Mouse (Mus musculus): ENCODE data around the gene Tgm7. TPM values are rescaled to one million over a fixed set of nuclear protein-coding genes. Genes with fewer than 3 reads are reported as not detected.

Gene Tgm7
- polyA plus RNA-seq, 2 experiments from 2014 or later = 0.30 TPM; not detected in 1

DNA sequence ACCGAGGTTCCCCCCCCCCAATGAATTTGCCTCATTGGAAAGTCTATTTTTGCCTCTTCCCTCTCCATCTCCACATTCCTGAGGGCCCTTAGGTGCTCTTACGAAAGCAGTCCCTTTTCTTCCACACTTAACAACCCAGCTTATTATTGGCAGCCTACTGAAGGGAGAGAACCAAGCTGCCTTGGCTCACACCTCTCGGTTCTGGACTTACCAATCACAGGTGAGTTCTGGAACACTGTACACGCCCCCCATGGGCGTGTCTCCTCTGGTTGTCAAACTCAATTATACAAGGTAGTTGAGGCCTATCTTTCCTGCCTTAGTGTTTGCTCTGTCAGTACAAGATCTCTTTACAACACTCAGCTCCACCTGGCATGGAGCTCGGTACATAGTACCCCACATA, 37.7 kb downstream of the Tgm7 start:
- no peak for ATAC-seq

- no peak for ATAC-seq
Observed at GRCm38 (mm10) chr2:121069506-121069905, 40.1 kb downstream of the Tgm7 start.

DNA sequence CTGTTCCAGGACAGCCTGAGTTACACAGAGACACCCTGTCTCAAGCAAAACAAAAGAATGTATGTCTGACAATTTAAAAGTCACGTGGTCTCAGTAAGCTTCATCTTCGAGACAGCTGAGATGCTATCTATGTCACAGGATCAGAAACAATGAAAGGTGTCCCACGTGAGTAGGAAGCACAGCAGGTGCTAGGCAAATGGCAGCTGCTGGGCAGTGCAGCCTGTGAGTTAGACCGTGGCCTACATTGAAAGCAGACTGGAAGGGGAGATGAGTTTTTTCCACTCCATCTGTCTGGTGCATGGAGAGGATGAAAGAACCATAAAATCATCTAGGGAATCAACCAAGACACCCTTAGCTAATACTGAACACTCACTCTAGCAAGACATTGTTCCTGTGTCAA, 42.5 kb downstream of the Tgm7 start:
- ATAC-seq = no peak

DNA sequence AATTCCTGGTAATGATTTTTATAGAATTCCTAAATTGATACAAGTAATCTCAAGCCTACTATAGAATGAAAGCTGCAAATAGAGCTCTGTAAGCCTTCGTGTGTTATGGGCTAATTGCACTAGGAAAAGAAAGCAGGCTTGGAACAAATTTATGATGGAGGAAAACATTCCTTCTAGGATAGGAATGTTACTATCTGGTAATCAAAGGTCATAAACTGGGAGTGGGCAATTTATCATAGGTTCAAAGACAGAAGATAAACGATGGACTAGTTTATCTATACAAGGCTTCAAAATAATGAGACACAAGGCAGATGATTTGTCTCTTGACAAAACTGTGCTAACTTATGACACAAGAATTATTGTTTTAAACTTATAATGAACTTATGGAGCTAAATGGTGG, 48.3 kb downstream of the Tgm7 start:
- no peak for ATAC-seq

DNA sequence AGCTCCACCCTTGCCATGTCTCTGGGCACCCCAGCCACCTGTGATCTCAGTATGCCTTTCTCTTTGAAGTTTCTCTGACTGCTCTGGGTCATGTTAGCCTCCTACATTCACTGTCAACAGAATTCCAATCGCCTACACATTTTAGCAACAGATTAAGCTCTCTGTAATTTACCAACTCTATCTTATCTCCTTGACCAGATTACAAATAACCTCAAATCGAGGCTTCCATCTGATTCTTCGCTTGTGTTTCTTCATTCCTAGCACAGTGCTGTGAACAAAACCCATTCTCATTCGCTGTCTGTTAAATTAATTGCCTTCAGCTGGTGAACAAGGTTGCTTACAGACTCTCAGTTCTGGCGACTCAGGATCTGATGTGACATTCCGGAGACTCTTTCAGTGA, 51.6 kb downstream of the Tgm7 start:
- ATAC-seq = no peak

GRCm38 (mm10) chr2:121055915-121056314, 53.7 kb downstream of the Tgm7 start:
- ATAC-seq = no peak

DNA sequence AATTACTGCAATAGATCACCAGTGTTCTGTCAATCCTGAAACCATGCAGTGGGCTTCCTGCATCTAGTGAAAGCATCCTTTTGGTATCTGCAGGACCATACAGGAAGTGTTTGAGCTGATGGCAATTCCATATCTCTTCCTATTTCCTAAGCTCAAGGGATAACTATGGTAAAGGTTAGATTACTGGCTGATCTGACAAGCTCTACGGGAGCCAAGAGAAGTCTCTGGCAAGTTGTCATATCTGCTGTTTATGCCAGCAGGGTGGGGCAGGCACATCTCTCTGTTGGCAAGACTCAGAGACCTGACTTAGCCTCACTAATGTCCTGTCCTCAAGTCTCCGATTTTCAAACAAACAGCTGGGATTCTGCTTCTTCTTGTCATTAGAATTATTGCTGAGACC, 55.5 kb downstream of the Tgm7 start:
- ATAC-seq = no peak

- no peak for ATAC-seq
Observed at GRCm38 (mm10) chr2:121052176-121052575, 57.4 kb downstream of the Tgm7 start.

- no peak for ATAC-seq
Observed at GRCm38 (mm10) chr2:121045653-121046052, 63.9 kb downstream of the Tgm7 start.

Other genes starting within 250 kb of the Tgm7 start
- 10 to 100 TPM; 46.2 to 47.3 TPM for gene Ubr1, start 139.1 kb downstream of the Tgm7 start, polyA plus RNA-seq (2017; shearing (Covaris generic))
- gene Tmem62, start 132.8 kb downstream of the Tgm7 start, polyA plus RNA-seq (2017; shearing (Covaris generic)) = 10 to 100 TPM; 11.0 to 15.5 TPM
- gene Ccndbp1, start 101.4 kb downstream of the Tgm7 start, polyA plus RNA-seq (2017; shearing (Covaris generic)) = 100 to 1,000 TPM; 149 to 151 TPM
- under 1 TPM; 0.35 to 0.42 TPM for gene Epb42, start 72.7 kb downstream of the Tgm7 start, polyA plus RNA-seq (2017; shearing (Covaris generic))
- not detected for gene Tgm5, start 24.0 kb downstream of the Tgm7 start, polyA plus RNA-seq (2017; shearing (Covaris generic))
- 10 to 100 TPM; 15.3 to 25.7 TPM for gene Adal, start 30.6 kb upstream of the Tgm7 start, polyA plus RNA-seq (2017; shearing (Covaris generic))
- 10 to 100 TPM in 1 of 2 experiments, 1 to 10 TPM in 1; 6.7 to 12.3 TPM for gene Lcmt2, start 30.9 kb upstream of the Tgm7 start, polyA plus RNA-seq (2017; shearing (Covaris generic))
- 100 to 1,000 TPM in 1 of 2 experiments, 10 to 100 TPM in 1; 92.2 to 131 TPM for gene Tubgcp4, start 60.9 kb upstream of the Tgm7 start, polyA plus RNA-seq (2017; shearing (Covaris generic))
- gene Zscan29, start 61.3 kb upstream of the Tgm7 start, polyA plus RNA-seq (2017; shearing (Covaris generic)) = 10 to 100 TPM; 30.4 to 44.1 TPM
- 10 to 100 TPM; 31.6 to 38.7 TPM for gene Trp53bp1, start 161.6 kb upstream of the Tgm7 start, polyA plus RNA-seq (2017; shearing (Covaris generic))
- gene Map1a, start 179.8 kb upstream of the Tgm7 start, polyA plus RNA-seq (2017; shearing (Covaris generic)) = under 1 TPM; 0.03 to 0.09 TPM
- gene Ppip5k1, start 245.6 kb upstream of the Tgm7 start, polyA plus RNA-seq (2017; shearing (Covaris generic)) = 1 to 10 TPM; 6.8 to 9.5 TPM
- not detected for gene Ckmt1, start 247.9 kb upstream of the Tgm7 start, polyA plus RNA-seq (2017; shearing (Covaris generic))

Measured in CD4-positive, CD25-positive, alpha-beta regulatory T cell, adult 4 months (primary cell).